Mouse (Mus musculus) cerebellum, adult 11 months (tissue): Measurements from ENCODE around the gene Myo3b.

Experiments
- DNase-seq: peaks from one replicate; pipeline ENCODE4 v3.0.0; 2022

Myo3b gene

DNA sequence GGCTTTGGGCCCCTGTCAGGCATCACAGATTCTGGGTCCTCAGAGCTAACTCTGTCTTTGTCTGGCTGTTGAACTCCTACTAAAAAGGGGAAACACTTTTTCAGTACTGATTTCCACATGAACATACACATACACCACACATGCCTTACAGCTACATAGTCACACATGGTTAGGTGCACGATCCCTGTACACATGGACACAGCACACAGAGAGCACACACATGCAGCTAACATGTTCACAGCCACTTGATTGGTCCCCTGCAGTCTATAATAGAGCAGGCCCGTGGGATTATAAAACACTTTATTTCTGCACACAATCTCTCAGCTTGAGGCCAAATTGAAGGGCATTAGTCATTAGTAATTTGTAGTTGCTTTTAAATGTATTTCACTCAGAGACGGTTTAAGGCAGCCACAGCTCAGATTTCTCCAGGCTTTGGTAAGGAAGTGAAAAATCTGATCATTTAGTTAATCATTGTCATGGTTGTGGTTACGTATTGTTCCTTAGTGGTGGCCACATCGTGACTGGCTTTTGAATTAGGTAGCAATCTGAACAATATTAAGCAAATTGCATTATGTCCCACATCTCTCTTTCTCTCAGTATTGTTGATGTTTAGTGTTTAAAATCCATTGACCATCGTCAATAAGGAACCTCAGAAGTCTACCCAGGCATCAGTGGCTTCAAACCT is 27.6 kb downstream of the Myo3b start:
- no peak for DNase-seq

DNA sequence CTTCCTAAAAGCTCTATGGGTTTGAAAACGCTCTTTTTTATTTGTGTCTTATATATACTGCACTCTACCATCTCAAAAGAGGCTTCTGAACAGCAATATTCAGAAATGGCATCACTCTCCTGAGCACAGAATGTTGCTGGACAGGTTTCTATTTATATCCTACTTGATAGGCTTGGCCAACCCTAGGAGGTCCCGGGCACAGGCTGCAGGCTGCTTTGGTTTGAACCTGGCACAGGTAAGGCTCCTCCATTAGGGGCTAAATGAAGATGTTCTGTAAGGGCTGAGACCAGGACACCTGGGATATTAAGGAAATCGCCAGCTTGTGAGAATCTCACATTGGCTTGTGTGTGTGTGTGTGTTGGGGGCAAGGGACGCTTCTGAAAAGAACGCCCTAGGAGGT is 30.9 kb downstream of the Myo3b start:
- no peak for DNase-seq

DNA sequence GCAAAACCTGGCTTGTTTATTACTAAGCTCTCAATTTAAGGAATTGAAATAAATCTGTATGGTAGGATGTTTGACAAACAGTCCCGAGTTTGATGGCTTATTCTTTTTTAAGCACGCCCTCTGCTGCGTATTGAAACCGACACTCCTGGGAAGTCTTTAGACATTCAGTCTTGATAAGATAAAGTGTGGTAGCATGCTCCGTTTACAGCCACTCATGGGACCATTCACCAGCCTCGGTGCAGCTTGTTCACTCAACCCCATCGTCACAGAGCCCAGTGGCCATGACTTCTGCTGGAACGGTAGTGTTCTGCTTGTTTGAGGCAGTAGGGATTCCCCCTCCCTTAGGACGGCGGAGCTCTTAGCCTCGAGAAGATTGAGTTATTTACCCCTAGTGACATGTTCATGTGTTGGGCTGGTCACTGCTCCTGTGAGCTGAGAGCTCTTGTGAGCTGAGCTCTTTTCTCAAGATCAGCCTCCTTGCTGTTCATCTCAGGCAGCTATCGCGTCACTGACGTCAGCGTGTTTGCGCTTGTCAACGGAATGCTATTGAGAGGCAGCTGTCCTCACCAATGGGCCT is 44.6 kb downstream of the Myo3b start:
- DNase-seq: no peak

DNA sequence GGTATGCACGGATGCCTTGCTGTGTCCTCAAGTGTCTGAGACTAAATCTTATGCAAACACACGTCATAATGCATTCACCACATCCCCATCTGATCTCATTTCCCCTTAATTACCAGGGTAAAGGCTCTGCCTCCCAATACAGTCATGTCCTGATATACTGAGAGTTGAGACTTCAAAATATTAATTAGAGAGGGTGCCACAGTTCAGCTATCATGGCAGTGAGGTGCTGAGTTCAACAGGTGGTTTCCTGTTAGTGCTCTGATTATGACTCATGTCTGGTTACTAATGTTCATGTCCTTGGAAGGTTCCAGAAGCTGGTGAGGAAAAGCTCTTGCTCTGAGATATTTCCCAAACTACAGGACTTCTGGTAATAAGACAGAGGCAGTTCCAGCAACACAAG is 52.3 kb downstream of the Myo3b start:
- DNase-seq: no peak

- no peak for DNase-seq
Measured at GRCm38 (mm10) chr2:70091801-70092522, 53.0 kb downstream of the Myo3b start.

DNA sequence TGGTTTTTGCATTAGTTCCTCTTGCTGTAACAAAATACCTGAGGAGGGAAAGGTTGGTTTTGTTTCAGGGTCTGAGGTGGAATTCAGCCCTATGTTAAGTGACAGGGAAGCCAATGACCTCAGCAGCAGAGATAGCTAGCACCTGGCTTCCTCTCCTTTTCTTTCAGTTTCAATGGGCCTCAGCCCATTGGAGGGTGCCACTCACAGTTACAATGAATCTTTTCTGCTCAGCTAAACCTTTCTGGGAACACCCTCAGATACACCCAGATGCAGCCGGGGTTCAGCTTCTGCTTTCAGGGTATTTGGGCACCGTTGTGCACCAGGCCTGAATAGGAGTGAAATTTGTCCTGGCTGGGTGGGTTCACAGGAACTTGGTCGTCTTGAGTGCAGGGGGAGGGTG is 53.7 kb downstream of the Myo3b start:
- DNase-seq: no peak

DNA sequence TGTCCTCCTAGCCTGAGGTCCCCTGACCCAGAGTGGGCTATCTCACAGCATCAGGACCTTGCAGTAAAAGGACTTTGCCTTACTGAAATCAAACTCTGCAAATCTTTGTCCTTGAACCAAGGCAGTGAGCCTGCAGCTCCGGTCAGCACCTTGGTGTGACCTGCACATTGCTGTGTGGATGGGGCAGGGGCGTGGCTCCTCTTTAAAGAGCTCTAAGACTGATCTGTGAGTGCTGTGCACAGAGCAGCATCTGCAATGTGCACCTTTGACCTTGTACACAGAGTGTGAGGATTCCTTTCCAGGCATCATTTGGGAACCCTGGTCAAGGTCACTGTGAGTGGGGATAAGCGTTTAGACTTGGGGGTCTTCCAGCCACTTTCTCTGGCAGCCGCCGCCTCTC is 55.5 kb downstream of the Myo3b start:
- DNase-seq: no peak

DNA sequence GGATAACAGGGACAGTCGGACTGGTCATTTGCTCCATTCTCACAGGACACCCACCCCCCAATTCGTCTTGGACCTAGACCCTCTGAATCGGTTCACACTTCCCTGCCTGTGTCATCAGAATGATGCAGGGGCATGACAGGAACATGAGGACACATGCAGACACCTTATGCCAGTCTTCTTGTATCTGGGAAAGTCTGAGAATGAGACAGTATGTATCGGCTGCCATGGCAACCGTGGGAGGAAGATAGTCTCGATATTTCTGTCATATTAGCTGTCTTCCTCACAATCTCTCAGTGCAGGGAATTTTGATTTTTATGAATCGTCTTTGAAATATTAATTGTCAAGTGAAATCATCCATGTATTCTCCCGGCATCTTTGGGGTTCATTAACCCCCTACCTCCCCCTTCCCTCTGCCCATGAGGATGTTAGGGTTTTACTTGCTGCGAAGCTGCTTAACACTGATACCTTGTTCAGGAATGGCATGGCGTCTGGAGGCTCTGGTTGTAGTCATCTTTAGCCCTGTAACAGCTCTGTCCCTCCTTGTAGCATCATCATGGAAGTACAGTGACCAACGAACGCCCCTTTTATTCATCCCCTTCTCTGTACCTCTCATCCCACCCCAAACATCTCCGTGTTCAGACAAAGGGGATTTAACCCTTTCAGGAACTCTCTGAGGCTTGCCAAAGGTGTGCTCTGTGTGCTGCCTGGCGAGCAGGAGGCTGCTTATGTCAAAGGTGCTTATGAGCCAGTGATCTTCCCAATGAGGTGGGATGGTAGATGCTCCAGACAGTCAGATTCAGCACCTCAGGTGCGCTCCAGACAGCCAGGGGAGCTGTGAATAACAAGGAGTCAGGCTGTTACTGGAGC is 58.5 kb downstream of the Myo3b start:
- no peak for DNase-seq

DNA sequence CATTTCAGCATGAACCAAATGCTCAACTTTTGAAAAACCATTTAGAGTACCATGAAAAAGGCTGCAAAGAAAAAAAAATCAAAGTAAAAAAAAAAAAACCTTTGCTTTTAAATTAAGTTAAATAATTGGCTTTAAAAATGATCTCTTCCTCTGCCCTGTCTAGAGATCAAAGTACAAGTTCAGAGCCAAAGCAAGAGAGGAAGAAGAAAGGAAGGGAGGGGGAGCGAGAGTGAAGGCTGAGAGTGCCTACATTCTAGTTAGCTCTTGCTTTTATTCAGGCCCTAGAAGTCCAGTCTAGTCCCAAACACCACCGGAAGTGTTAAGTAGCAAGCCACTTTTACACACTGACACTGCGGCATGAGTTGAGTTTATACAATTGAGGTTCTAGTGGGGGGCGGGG is 60.5 kb downstream of the Myo3b start:
- DNase-seq: no peak

DNA sequence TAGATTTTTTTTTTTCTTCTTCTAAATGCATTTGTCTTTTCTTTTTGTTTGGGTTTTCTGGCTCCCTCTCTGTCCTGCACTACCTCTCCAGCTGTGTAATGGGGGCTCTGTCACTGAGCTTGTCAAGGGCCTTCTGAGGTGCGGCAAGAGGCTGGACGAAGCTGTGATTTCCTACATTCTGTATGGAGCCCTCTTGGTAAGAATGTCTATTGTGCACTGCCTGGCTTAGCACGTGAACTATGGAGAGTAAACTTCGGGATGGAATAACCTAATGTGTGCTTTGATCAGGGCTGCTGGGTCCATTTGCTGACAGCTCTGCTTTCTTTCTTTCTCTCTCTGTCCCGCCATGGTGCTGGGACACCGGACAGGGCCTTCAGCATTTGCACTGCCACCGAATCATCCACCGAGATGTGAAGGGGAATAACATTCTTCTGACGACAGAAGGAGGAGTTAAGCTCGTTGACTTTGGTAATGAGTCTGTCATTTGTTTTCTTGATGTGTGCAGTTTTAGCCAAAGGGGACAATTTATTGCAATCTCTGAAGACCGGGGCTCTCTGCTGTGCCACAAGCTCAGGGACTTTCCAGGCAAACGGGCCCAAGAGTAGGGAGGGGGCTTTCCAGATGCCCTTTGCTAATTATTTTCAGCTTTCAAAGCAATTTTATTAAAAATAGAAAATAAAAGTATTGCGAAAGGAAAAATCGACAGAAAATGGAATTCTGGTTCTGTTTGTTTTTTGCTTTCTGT is 66.5 kb downstream of the Myo3b start:
- DNase-seq: no peak

- no peak for DNase-seq
Measured at GRCm38 (mm10) chr2:70109010-70109409, 70.1 kb downstream of the Myo3b start.

DNA sequence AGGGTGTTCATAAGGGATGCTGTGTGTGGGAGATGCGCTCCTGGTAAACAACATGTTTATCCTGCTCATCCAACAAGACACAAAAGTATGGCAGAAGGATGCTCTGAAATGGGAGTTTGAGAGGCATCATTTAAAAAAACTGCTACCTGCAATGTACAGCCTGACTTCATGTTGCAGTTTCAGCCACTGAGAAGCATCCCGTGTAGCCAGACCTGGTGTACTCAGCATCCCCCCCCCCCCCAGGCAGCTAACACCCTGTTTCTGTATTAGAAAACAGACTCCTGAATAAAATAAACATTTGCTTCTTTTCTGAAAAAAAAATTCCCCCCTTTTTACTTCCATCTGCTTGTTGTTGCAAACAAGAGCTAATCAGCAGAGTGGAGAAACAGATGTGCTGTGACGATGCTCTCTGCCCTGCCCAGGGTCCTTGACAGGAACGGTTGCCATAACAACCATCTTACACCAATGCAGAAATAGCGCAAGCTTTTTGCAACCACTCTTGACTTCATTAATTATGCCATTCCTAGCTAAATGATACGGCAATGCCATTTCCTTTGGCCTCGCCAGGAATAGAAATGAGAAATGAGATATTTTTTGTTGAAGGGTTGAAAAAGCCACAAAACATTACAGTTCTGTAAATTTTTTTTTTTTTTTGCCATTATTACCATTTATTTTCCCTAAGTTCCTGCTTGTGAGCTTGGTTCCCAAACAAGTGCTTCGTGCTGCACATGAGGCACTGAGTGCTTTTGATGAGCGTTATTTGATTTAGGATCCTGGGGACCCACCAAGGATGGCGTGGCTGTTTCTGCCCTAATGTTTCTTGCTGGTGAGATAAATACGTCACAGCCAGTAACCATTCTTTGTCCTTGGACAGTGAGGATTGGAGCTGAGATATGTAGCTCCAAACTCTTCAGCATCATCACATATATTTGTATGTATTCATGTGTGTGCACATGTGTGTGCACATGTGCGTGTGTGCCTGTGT is 75.2 kb downstream of the Myo3b start:
- no peak for DNase-seq

- no peak for DNase-seq
Measured at GRCm38 (mm10) chr2:70118376-70119264, 79.7 kb downstream of the Myo3b start.

DNA sequence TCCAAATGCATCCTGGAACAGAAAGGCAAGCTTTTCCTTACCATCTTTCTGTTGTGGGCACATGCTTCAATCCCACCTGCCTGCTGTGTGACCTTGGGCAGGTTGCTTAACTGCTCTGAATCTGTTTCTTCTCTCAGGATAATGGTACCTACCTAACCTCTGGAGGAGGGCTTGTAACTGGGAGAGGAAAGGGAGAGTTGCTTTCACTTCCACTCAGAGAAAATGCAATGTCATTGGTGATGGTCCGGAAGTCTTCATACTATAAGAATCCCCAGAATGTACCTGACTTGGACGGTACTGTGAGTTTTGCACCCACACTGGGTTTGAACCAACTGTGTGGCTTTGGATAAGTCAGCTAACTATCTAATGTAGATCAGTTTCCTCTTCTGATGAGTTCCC is 80.3 kb downstream of the Myo3b start:
- no peak for DNase-seq

DNA sequence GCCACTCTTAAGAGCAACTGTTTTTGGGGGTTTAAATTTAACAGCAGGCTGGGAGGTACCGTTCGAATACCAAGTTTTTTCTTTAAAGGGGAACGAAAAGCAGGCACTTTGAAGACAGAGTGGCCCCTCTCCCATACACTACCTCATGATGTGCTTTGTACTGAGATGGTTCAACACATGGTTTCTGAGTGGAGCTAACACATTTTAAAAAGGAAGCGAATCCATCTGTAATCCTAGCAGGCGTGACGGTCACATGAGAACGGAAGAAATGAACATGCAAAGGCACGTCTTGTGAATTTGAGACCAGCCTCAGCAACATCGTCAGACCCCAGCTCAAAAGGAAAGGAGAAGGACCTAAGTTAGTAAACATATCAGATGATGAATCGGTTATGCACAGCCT is 87.4 kb downstream of the Myo3b start:
- no peak for DNase-seq

GRCm38 (mm10) chr2:70126783-70127182 is 87.9 kb downstream of the Myo3b start:
- DNase-seq: peak; percentile 34

DNA sequence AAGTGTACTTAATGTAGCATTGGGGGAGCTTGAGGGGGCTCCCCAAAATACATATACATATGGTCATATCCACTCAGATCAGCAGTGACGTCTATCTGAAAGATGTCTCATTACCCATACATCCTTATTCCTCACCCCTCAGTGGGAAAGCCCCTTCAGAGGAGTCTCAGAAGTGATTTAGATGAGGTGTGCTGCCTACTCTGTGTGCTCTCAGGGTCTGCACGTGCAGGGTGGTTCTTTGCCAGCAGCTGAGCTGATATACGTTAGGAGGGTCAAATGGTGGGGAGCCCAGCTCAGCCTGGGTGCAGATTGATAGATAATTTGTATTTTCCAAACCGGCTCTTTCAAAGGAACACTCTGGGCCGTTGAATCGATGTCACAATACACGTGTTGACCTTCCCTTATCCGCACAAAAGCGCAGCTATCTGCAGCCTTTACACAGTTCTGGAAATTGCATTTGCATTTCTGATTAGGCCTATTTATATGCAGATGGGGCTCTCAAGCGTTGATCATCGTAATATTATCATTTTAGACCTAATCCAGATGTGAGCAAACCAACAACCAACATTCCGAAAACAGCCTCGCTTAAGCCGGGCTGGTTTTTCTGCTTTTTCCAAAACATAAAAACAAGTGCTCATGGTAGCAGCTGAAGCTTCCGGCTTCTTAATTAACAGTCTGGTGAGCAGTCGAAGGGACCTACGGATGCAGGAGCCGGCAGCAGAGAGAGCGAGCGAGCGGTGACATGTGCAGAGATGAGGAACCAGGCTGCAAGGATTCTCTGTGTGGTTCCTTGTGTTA is 88.6 kb downstream of the Myo3b start:
- no peak for DNase-seq

DNA sequence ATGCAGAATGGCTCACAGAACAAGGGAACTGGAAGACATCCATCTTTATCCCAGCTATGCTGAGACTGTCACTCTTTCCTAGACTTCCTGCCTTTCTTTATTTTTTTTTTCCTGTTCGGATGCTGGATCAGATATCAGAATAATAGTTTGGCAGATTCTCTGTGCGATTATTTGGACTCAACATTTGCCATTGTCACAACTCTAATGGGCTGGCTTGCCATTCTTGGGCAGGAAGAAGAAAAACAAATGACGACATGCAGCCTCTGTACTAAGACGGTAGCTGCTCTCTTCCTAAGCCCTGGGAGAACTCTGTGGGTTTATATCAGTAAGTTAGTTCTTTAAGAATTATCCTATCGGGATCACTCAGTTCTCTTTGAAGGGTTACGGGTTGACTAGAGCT is 89.7 kb downstream of the Myo3b start:
- no peak for DNase-seq

- DNase-seq: no peak
Measured at GRCm38 (mm10) chr2:70129566-70129965, 90.6 kb downstream of the Myo3b start.

DNA sequence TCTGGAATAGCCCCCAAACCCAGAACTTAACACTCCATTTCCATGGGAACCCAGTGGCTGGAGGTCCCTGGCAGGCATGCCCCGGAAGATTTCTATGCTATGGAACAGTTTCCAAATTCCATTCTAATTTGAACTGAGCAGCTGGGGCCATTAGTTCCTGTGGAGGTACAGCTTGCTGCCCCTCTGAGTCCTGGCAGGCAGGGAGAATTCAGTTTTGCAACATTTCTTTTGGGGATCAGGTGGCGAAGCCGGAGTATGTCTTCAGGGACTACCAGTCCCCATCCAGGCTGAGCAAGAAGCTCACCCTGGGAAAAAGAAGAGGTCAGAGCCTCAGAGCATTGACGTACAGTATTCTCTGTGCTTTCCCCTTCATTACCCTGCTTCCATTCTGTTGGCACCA is 94.4 kb downstream of the Myo3b start:
- no peak for DNase-seq
